Comparison of ENCODE assay signal across 16 mouse cellular contexts in genomic region chr6:144541316-144541715, GRCm38 (mm10).
DNase-seq lines count a peak whose midpoint lies in the region.
"Had no signal": no experiment of that assay in that cellular context is flagged by ENCODE, and none has a peak within 500 bp of the region (broad histone marks: within the 10 kb centered on the region; RNA-seq: fewer than 3 reads in every experiment).

No protein-coding gene starts in this region.

- DNase-seq in adrenal gland, adult 8-10 months: peak; percentile 3
- no peak for DNase-seq in adrenal gland, postnatal 4 days (ENCODE audit: low spot score in 2 of 2)
- DNase-seq in thymus, postnatal 25 days: peak; percentile 6
- DNase-seq in thymus, postnatal 36 days: no peak
- DNase-seq in induced T-regulatory cell, adult 2 months (ENCODE audit: low read depth): peak; percentile 25
- DNase-seq in layer of hippocampus, adult 9-11 months: no peak
- no peak for DNase-seq in kidney, postnatal 36 days
- DNase-seq: cerebellum, adult 11-12 months; cerebellum, postnatal 10 days; gastrocnemius, postnatal 10 days; heart, postnatal 4 days; kidney, adult 9 months; kidney, postnatal 14 days; left cerebral cortex, postnatal 4 days; lung, embryonic 14.5 days; lung, postnatal 36 days had no signal

Comparison
In these comparisons a context has a peak if more than half of its experiments do, and no peak if none do; other contexts are left out.
1. DNase-seq: peak in adrenal gland, adult 8-10 months (single experiment), thymus, postnatal 25 days (single experiment) and induced T-regulatory cell, adult 2 months (single experiment); none in adrenal gland, postnatal 4 days (0 of 2), thymus, postnatal 36 days (0 of 2), layer of hippocampus, adult 9-11 months (single experiment) and kidney, postnatal 36 days (0 of 2).